Mouse (Mus musculus): ENCODE measurements around the gene BC003965.

DNA sequence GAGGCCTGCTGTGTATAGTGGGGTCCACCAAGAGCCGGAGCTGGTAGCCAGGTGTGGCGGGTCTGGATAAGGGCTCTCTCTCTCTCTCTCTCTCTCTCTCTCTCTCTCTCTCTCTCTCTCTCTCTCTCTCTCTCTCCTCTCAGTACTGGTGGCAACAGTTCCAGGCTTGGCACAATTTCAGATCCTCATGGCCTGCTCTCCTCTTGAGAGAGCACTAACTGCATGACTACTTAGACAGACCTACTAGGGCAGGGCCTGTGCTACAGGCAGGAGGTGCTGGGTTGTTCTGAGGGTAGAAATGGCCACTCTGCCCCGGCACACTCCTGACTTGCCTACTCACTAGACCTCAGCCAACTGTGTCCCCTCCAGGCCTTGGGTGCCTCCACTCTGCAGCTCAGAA lies 11.8 kb upstream of the BC003965 start:
- TF ChIP-seq CTCF (IDR thresholded peaks at IDR 0.05; ENCODE audit: borderline replicate concordance, insufficient read depth, low read length) (no peak), POLR2A (IDR thresholded peaks at IDR 0.05; ENCODE audit: low read depth, low read length) (no peak)

All from embryonic fibroblast, embryonic 13.5 days (primary cell).